Mouse (Mus musculus) lung, adult 2 months (tissue): ENCODE measurements around the gene Adam19. TPM values are rescaled to one million over a fixed set of nuclear protein-coding genes. Genes with fewer than 3 reads are reported as not detected.

Source experiments
- DNase-seq: peaks from one replicate; pipeline ENCODE4 v3.0.0; 2022
- H3K4me1 ChIP-seq: fragments of 200-500 bp; 2 replicates; pipeline ENCODE4 v1.6.1; 2011; ENCODE audit warnings: low read length; ENCODE audit not compliant: control insufficient read depth, insufficient read depth
- H3K4me3 ChIP-seq: fragments of 200-500 bp; replicated peaks from 2 replicates; pipeline ENCODE3; 2011; ENCODE audit warnings: low read depth, mild to moderate bottlenecking, control low read depth, low read length; ENCODE audit errors: extremely low read depth
- CTCF ChIP-seq: fragments of 200-500 bp; IDR thresholded peaks from 2 replicates; pipeline ENCODE4 v1.5.1; 2011; ENCODE audit warnings: mild to moderate bottlenecking, low read length, control low read depth; ENCODE audit not compliant: insufficient read depth
- POLR2A ChIP-seq: fragments of 200-500 bp; IDR thresholded peaks from 2 replicates; pipeline ENCODE4 v1.6.1; 2011; ENCODE audit warnings: low read depth, mild to moderate bottlenecking, control low read depth, low read length, borderline replicate concordance; ENCODE audit errors: extremely low read depth
- WGBS: fragments of 180-500 bp; shearing (Covaris S2); methylation state at CpG from one replicate; pipeline ENCODE4 v1.1.7; 2018; 5-methylcytosine and 5-hydroxymethylcytosine counted together
- polyA plus RNA-seq: library from polyadenylated mRNA; depleted of rRNA; stranded (reverse); fragments of >200 nt; gene quantifications from 2 replicates; pipeline ENCODE4 v1.2.3, GENCODE M21; 2012; rRNA removed

Adam19 gene
- polyA plus RNA-seq, 1 experiment, result 29.4 TPM

- Histone ChIP-seq H3K4me3 (no peak overlapping the region), H3K4me1 (no peaks in the 10 kb centered on the region)
- TF ChIP-seq POLR2A (no peak), CTCF (no peak)
- 31% methylated on average over 4 of the region's 4 CpGs for WGBS
- DNase-seq, result no peak
These were observed 129.7 kb downstream of the Adam19 start for GRCm38 (mm10) chr11:46185486-46185885.

GRCm38 (mm10) chr11:46188283-46188682, 132.5 kb downstream of the Adam19 start:
- Histone ChIP-seq H3K4me3 (no peak overlapping the region), H3K4me1 (no peaks in the 10 kb centered on the region)
- WGBS, result 46% methylated on average over 2 of the region's 2 CpGs
- DNase-seq, result no peak
- no peak for TF ChIP-seq POLR2A

- WGBS, result 74% methylated on average over 4 of the region's 4 CpGs
- no peak for DNase-seq
- TF ChIP-seq POLR2A, result no peak
- TF ChIP-seq CTCF, result no peak
- H3K4me1 ChIP-seq, result no peaks in the 10 kb centered on the region
- no peak overlapping the region for H3K4me3 ChIP-seq
These were observed 138.4 kb downstream of the Adam19 start for GRCm38 (mm10) chr11:46194175-46194574.

Other genes starting within 250 kb of the Adam19 start
- 37.1 and 51.8 TPM in 2 replicates for gene Clint1, start 203.9 kb upstream of the Adam19 start, polyA plus RNA-seq
- gene Lsm11, start 111.1 kb upstream of the Adam19 start, polyA plus RNA-seq, result 2.4 and 2.7 TPM in 2 replicates
- gene Thg1l, start 100.5 kb upstream of the Adam19 start, polyA plus RNA-seq, result 2.8 and 8.3 TPM in 2 replicates
- gene Sox30, start 75.7 kb upstream of the Adam19 start, polyA plus RNA-seq, result 0.09 and 0.18 TPM in 2 replicates
- 16.8 and 19.8 TPM in 2 replicates for gene Gm12166, start 3.7 kb upstream of the Adam19 start, polyA plus RNA-seq
- gene Nipal4, start 110.5 kb downstream of the Adam19 start, polyA plus RNA-seq, result 0.51 and 7.1 TPM in 2 replicates
- gene Fndc9, start 179.5 kb downstream of the Adam19 start, polyA plus RNA-seq, result 2.6 TPM in 1 of 2 replicates, not detected in the other